Mouse (Mus musculus): ENCODE measurements around the gene Serinc3. TPM values are rescaled to one million over a fixed set of nuclear protein-coding genes. Genes with fewer than 3 reads are reported as not detected.
A peak's percentile ranks its signal among the peaks of the same experiment; 100 is the strongest.

Gene Serinc3
- polyA plus RNA-seq, 1 experiment from 2014 or later: 92.7 TPM

DNA sequence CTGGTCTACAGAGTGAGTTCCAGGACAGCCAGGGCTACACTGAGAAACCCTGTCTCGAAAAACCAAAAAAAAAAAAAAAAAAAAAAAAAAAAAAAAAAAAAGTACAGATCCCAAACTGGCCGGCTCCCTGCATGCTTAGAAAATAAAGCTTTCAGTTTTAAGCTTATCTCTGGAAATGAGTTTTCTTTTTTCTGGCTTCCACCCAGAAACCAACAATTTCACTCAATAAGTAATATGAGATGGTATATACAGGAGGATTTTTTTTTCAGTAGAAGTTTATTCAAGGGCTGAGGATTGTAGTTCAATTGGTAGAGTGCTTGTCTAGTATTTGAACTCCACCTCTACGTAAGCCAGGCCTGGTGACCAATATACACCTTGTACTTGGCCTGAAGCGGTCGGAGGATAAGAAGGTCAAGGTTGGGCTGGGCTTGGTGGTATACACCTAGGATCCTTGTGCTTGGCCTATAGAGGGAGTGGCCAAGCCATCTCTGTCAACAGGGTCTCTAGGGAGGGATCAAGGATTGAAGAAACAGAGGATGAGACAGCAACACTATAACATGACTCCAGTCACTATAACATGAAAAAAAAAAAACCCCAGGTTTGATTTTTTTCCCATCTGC, 1.6 kb upstream of the Serinc3 start:
- Histone ChIP-seq H3K36me3 (replicated peaks; ENCODE audit: insufficient read depth, low read length) (peaks cover 4% of the 10 kb centered on the region; the same call in 1 of the 2 replicates), H3K9me3 (ENCODE audit: low read length) (peaks cover 5% of the 10 kb centered on the region; the same call in 1 of the 2 replicates), H3K9ac (replicated peaks) (no peak overlapping the region), H3K4me3 (ENCODE audit: low read depth, low read length) (no peak overlapping the region), H3K4me2 (ENCODE audit: low read depth, low read length) (no peak overlapping the region), H3K27me3 (ENCODE audit: insufficient read depth, low read length) (no peaks in the 10 kb centered on the region), H3K4me1 (ENCODE audit: insufficient read depth) (peaks cover 13% of the 10 kb centered on the region), H3K27ac (ENCODE audit: low read depth) (no peak overlapping the region)
- ATAC-seq: no peak
- TF ChIP-seq EP300 (IDR thresholded peaks at IDR 0.05; ENCODE audit: low read depth): no peak
- WGBS (ENCODE audit: insufficient replicate concordance): 65% methylated on average over 5 of the region's 5 CpGs
- no peak for DNase-seq

DNA sequence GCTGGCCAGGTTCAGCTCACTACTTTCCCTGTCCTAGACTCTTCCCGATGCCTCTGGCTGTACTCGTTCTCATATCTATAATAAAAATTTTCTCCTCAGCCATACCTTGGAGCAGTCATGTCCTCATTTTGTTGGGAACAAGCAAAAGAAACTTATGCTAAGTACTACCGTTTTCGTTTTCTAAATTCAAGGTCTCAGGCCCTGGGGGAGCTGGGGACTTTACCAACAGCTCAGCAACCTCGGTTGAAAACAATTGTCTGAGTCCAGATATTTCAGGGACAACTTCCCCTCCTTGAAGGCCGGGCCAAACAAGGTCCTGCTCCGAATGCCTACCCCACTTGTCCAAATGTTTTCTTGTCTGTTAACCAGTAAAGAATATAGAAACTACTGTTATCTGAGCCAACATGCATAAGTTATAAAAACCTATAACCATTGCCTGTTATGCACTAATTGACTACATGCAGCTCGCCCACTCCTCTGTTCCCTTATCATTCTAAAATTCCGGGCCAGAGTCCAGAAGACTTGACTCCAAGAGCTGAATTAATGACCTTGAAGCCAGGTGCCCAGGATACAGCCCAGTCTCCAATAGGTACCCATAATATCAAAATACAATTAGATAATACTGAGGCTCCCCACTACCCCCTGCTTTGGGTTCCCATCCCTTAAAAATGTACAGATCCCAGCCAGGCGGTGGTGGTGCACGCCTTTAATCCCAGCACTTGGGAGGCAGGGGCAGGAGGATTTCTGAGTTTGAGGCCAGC, 949 bp upstream of the Serinc3 start:
- Histone ChIP-seq H3K27ac (ENCODE audit: low read depth) (peak overlapping the region; percentile 100), H3K4me3 (ENCODE audit: low read depth, low read length) (peak overlapping the region; percentile 81), H3K9ac (replicated peaks) (peak overlapping the region; percentile 42), H3K27me3 (ENCODE audit: insufficient read depth, low read length) (no peaks in the 10 kb centered on the region), H3K9me3 (ENCODE audit: low read length) (peaks cover 5% of the 10 kb centered on the region; the same call in 1 of the 2 replicates), H3K36me3 (replicated peaks; ENCODE audit: insufficient read depth, low read length) (peaks cover 8% of the 10 kb centered on the region; the same call in 1 of the 2 replicates), H3K4me2 (ENCODE audit: low read depth, low read length) (peak overlapping the region; percentile 56), H3K4me1 (ENCODE audit: insufficient read depth) (peaks cover 19% of the 10 kb centered on the region)
- WGBS (ENCODE audit: insufficient replicate concordance): 43% methylated on average over 11 of the region's 11 CpGs
- ATAC-seq (no peak), DNase-seq (no peak)
- no peak for TF ChIP-seq CTCF (IDR thresholded peaks at IDR 0.05; ENCODE audit: low read depth)
- no peak for TF ChIP-seq EP300 (IDR thresholded peaks at IDR 0.05; ENCODE audit: low read depth)

DNA sequence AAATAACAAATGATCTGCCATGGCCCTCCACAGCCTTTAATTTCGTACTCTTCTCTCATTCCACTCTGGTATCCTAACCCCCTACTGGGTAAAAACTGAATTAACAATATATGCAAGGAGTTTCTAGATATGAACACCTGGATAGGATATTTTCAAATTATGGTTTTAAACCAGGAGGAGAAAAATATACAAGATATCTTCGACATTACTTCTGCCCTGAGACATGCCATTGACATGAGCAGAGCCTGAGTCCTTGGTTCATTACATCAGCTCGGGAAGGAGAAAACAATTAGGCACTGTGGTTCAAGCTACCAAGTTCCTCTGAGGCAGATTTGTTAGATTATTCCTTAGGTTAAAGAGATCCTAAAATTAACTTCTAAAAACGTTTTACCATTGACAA, 884 bp downstream of the Serinc3 start:
- Histone ChIP-seq H3K36me3 (replicated peaks; ENCODE audit: insufficient read depth, low read length) (peaks cover 26% of the 10 kb centered on the region), H3K4me1 (ENCODE audit: insufficient read depth) (peaks cover 35% of the 10 kb centered on the region), H3K9me3 (ENCODE audit: low read length) (no peaks in the 10 kb centered on the region), H3K4me2 (ENCODE audit: low read depth, low read length) (peak overlapping the region; percentile 73), H3K27ac (ENCODE audit: low read depth) (peak overlapping the region; percentile 100), H3K27me3 (ENCODE audit: insufficient read depth, low read length) (no peaks in the 10 kb centered on the region), H3K4me3 (ENCODE audit: low read depth, low read length) (peak overlapping the region; percentile 81), H3K9ac (replicated peaks) (peak overlapping the region; percentile 96)
- DNase-seq: no peak
- WGBS (ENCODE audit: insufficient replicate concordance): 1% methylated on average over 4 of the region's 4 CpGs
- no peak for ATAC-seq
- no peak for TF ChIP-seq EP300 (IDR thresholded peaks at IDR 0.05; ENCODE audit: low read depth)
- TF ChIP-seq CTCF (IDR thresholded peaks at IDR 0.05; ENCODE audit: low read depth): peak; percentile 45

DNA sequence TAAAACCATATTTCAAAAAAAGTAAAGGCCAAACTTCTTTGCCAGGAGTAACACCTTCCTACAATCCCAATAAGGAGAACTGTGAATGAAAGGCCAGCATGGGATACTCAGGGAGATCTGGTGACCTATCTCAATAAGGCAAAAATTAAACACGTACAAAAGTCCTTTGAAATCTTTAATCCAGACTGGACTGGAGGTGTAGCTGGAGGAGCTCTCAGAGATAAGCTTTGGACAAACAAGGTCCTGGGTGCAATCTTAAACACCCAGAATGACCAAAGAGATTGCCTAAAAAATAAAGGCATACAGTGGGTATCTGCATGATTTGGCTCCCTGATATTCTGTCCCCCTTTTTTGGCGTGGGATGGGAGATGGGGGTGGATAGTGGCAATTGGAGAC, 1.4 kb downstream of the Serinc3 start:
- Histone ChIP-seq H3K27me3 (ENCODE audit: insufficient read depth, low read length) (no peaks in the 10 kb centered on the region), H3K4me2 (ENCODE audit: low read depth, low read length) (peak overlapping the region; percentile 73), H3K9ac (replicated peaks) (peak overlapping the region; percentile 96), H3K4me1 (ENCODE audit: insufficient read depth) (peaks cover 39% of the 10 kb centered on the region), H3K4me3 (ENCODE audit: low read depth, low read length) (peak overlapping the region; percentile 81), H3K27ac (ENCODE audit: low read depth) (peak overlapping the region; percentile 100), H3K9me3 (ENCODE audit: low read length) (no peaks in the 10 kb centered on the region), H3K36me3 (replicated peaks; ENCODE audit: insufficient read depth, low read length) (peaks cover 31% of the 10 kb centered on the region)
- WGBS (ENCODE audit: insufficient replicate concordance): 16% methylated on average over 2 of the region's 2 CpGs
- DNase-seq (no peak), ATAC-seq (no peak)
- no peak for TF ChIP-seq CTCF (IDR thresholded peaks at IDR 0.05; ENCODE audit: low read depth)
- peak; percentile 40; the same call in 1 of the 2 replicates for TF ChIP-seq EP300 (IDR thresholded peaks at IDR 0.05; ENCODE audit: low read depth)

DNA sequence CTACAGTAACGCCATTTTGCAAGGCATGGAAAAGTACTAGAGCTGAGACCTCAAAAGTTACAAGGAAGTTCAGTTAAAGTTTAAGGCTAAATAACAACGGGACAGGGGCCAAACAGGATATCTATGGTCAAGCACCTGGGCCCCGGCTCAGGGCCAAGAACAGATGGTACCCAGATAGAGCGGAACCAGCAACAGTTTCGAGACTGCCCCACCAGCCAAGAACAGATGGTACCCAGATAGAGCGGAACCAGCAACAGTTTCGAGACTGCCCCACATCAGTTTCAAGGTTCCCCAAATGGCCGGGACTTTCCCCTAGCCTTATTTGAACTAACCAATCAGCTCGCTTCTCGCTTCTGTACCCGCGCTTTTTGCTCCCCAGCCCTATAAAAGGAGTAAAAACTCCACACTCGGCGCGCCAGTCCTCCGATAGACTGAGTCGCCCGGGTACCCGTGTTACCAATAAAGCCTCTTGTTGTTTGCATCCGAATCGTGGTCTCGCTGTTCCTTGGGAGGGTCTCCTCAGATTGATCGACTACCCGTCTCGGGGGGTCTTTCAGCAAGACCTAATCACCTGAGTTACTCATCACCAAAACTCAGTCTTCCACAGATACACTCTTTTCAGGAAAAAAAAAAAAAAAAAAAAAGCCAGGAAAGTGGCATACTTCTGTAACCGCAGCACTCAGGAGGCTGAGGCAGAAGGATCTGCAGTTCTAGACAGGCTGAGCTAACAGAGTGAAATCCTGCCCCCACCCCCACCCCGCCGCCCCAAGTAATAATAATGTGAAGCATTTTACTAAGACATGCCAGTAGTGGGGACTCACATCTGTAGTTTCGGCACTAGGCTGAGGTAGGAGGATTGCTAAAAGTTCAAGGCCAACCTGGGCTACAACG, 2.0 kb downstream of the Serinc3 start:
- ATAC-seq: peak; percentile 74

More for the DNA sequence above, 2.0 kb downstream of the Serinc3 start:
- Histone ChIP-seq H3K4me2 (ENCODE audit: low read depth, low read length) (peak overlapping the region; percentile 73), H3K9me3 (ENCODE audit: low read length) (no peaks in the 10 kb centered on the region), H3K36me3 (replicated peaks; ENCODE audit: insufficient read depth, low read length) (peaks cover 37% of the 10 kb centered on the region), H3K9ac (replicated peaks) (peak overlapping the region; percentile 96), H3K4me3 (ENCODE audit: low read depth, low read length) (peak overlapping the region; percentile 81), H3K4me1 (ENCODE audit: insufficient read depth) (peaks cover 45% of the 10 kb centered on the region), H3K27ac (ENCODE audit: low read depth) (peak overlapping the region; percentile 100), H3K27me3 (ENCODE audit: insufficient read depth, low read length) (no peaks in the 10 kb centered on the region)
- peak; percentile 91 for DNase-seq
- TF ChIP-seq CTCF (IDR thresholded peaks at IDR 0.05; ENCODE audit: low read depth) (0 out of 2 replicates have a peak, but pooled peaks have one; percentile 1), EP300 (IDR thresholded peaks at IDR 0.05; ENCODE audit: low read depth) (peak; percentile 100)
- WGBS (ENCODE audit: insufficient replicate concordance): 31% methylated on average over 30 of the region's 30 CpGs
